Mouse (Mus musculus) heart, embryonic 11.5 days (tissue): ENCODE data around the gene Trp73. TPM values are rescaled to one million over a fixed set of nuclear protein-coding genes. Genes with fewer than 3 reads are reported as not detected.

Experiments
- ATAC-seq: fragments of 200-750 bp; cut with Nextera tagmentation; replicated peaks from 2 replicates; pipeline ENCODE4 v1.8.0; 2017; ENCODE audit warnings: moderate library complexity; ENCODE audit not compliant: insufficient number of reproducible peaks, low FRiP score, low TSS enrichment
- H3K27ac ChIP-seq: fragments of 300-500 bp; sonication (generic); 2 replicates; pipeline ENCODE4 v1.5.1; 2014; ENCODE audit warnings: mild to moderate bottlenecking, low read depth, low read length
- H3K27me3 ChIP-seq: fragments of 300-500 bp; sonication (generic); 2 replicates; pipeline ENCODE4 v1.6.1; 2014; ENCODE audit warnings: mild to moderate bottlenecking, low read length, mixed read lengths; ENCODE audit not compliant: control insufficient read depth, insufficient read depth
- H3K36me3 ChIP-seq: fragments of 300-500 bp; sonication (generic); 2 replicates; pipeline ENCODE4 v1.6.1; 2014; ENCODE audit warnings: mild to moderate bottlenecking, low read length, moderate library complexity, mixed read lengths; ENCODE audit not compliant: control insufficient read depth, insufficient read depth
- H3K4me1 ChIP-seq: fragments of 300-500 bp; sonication (generic); 2 replicates; pipeline ENCODE4 v1.6.1; 2014; ENCODE audit warnings: low read length; ENCODE audit not compliant: control insufficient read depth, insufficient read depth
- H3K4me2 ChIP-seq: fragments of 300-500 bp; sonication (generic); 2 replicates; pipeline ENCODE4 v1.6.1; 2014; ENCODE audit warnings: mild to moderate bottlenecking, moderate library complexity
- H3K4me3 ChIP-seq: fragments of 300-500 bp; sonication (generic); 2 replicates; pipeline ENCODE4 v1.5.1; 2014; ENCODE audit warnings: low read depth, low read length
- H3K9ac ChIP-seq: fragments of 300-500 bp; sonication (generic); 2 replicates; pipeline ENCODE4 v1.6.1; 2014; ENCODE audit warnings: mild to moderate bottlenecking, low read depth, low read length, moderate library complexity
- H3K9me3 ChIP-seq: fragments of 300-500 bp; sonication (generic); replicated peaks from 2 replicates; pipeline ENCODE4 v1.6.1; 2016; ENCODE audit warnings: low read length; ENCODE audit not compliant: control insufficient read depth
- WGBS: fragments of 180-500 bp; shearing (Covaris S2); extraction: QIAGEN DNeasy Blood & Tissue Kit; methylation state at CpG from one replicate; pipeline ENCODE4 v1.1.7; 2014; ENCODE audit not compliant: insufficient replicate concordance; 5-methylcytosine and 5-hydroxymethylcytosine counted together
- polyA plus RNA-seq: library from polyadenylated mRNA; unstranded; fragments of >200 nt; fragmentation: Nextera tagmentation; extraction: Ambion mirVana; gene quantifications from 2 replicates; pipeline ENCODE4 v1.2.1, GENCODE M21; 2014

Trp73 gene
- polyA plus RNA-seq, 1 experiment from 2014 or later, result not detected

- Histone ChIP-seq H3K27ac (no peak overlapping the region), H3K9me3 (no peaks in the 10 kb centered on the region), H3K4me2 (no peak overlapping the region), H3K9ac (no peak overlapping the region), H3K4me3 (no peak overlapping the region), H3K4me1 (no peaks in the 10 kb centered on the region), H3K36me3 (no peaks in the 10 kb centered on the region), H3K27me3 (peaks cover 10% of the 10 kb centered on the region)
- ATAC-seq, result no peak
- WGBS, result 68% methylated on average over 2 of the region's 2 CpGs
These were observed 84.0 kb downstream of the Trp73 start for GRCm38 (mm10) chr4:154056046-154056445.

GRCm38 (mm10) chr4:154055482-154055881 lies 84.5 kb downstream of the Trp73 start:
- H3K4me3 ChIP-seq, result no peak overlapping the region
- H3K4me2 ChIP-seq, result no peak overlapping the region
- no peaks in the 10 kb centered on the region for H3K4me1 ChIP-seq
- no peak overlapping the region for H3K9ac ChIP-seq
- no peak for ATAC-seq
- 72% methylated on average over 7 of the region's 7 CpGs for WGBS
- H3K36me3 ChIP-seq, result no peaks in the 10 kb centered on the region
- no peaks in the 10 kb centered on the region for H3K9me3 ChIP-seq
- H3K27ac ChIP-seq, result no peak overlapping the region
- peaks cover 10% of the 10 kb centered on the region for H3K27me3 ChIP-seq

- no peak for ATAC-seq
- H3K9me3 ChIP-seq, result no peaks in the 10 kb centered on the region
- no peak overlapping the region for H3K9ac ChIP-seq
- peaks cover 5% of the 10 kb centered on the region for H3K27me3 ChIP-seq
- H3K27ac ChIP-seq, result no peak overlapping the region
- H3K4me1 ChIP-seq, result no peaks in the 10 kb centered on the region
- H3K4me2 ChIP-seq, result no peak overlapping the region
- 50% methylated on average over 4 of the region's 4 CpGs for WGBS
- no peak overlapping the region for H3K4me3 ChIP-seq
- no peaks in the 10 kb centered on the region for H3K36me3 ChIP-seq
These were observed 86.9 kb downstream of the Trp73 start for GRCm38 (mm10) chr4:154053065-154053464.

GRCm38 (mm10) chr4:154051401-154051800 lies 88.6 kb downstream of the Trp73 start:
- H3K27ac ChIP-seq, result no peak overlapping the region
- H3K4me2 ChIP-seq, result no peak overlapping the region
- no peak overlapping the region for H3K4me3 ChIP-seq
- H3K27me3 ChIP-seq, result no peaks in the 10 kb centered on the region
- H3K36me3 ChIP-seq, result no peaks in the 10 kb centered on the region
- no peak for ATAC-seq
- H3K9me3 ChIP-seq, result no peaks in the 10 kb centered on the region
- no peaks in the 10 kb centered on the region for H3K4me1 ChIP-seq
- H3K9ac ChIP-seq, result no peak overlapping the region
- WGBS, result 82% methylated on average over 3 of the region's 3 CpGs

- no peak overlapping the region for H3K27ac ChIP-seq
These were observed 94.2 kb downstream of the Trp73 start for GRCm38 (mm10) chr4:154045837-154046236.

GRCm38 (mm10) chr4:154042577-154042976 lies 97.4 kb downstream of the Trp73 start, which contains the start of gene Ccdc27:
Gene Ccdc27, minus strand, starts transcription at chr4:154042677.
- no peak within 1 kb of the TSS for H3K4me3 ChIP-seq
- 0 out of 2 replicates have a peak, but pooled peaks cover 5% of the 10 kb centered on the region for H3K27me3 ChIP-seq
- no peaks in the 10 kb centered on the region for H3K4me1 ChIP-seq
- no peak within 1 kb of the TSS for H3K9ac ChIP-seq
- H3K27ac ChIP-seq, result no peak within 1 kb of the TSS
- WGBS, result 87% methylated on average over 9 of the region's 9 CpGs
- no peaks in the 10 kb centered on the region for H3K9me3 ChIP-seq
- no peak for ATAC-seq
- no peak within 1 kb of the TSS for H3K4me2 ChIP-seq
- H3K36me3 ChIP-seq, result no peaks in the 10 kb centered on the region

More at GRCm38 (mm10) chr4:154045837-154046236, 94.2 kb downstream of the Trp73 start:
- Histone ChIP-seq H3K9me3 (no peaks in the 10 kb centered on the region), H3K27me3 (0 out of 2 replicates have a peak, but pooled peaks cover 3% of the 10 kb centered on the region), H3K4me1 (no peaks in the 10 kb centered on the region), H3K9ac (no peak overlapping the region), H3K4me2 (no peak overlapping the region), H3K4me3 (no peak overlapping the region), H3K36me3 (no peaks in the 10 kb centered on the region)
- ATAC-seq, result no peak
- WGBS, result 62% methylated on average over 5 of the region's 5 CpGs

- H3K27me3 ChIP-seq, result peaks cover 6% of the 10 kb centered on the region; the same call in 1 of the 2 replicates
- WGBS, result 46% methylated on average over 3 of the region's 3 CpGs
- ATAC-seq, result no peak
- no peaks in the 10 kb centered on the region for H3K4me1 ChIP-seq
- no peak overlapping the region for H3K9ac ChIP-seq
- no peaks in the 10 kb centered on the region for H3K9me3 ChIP-seq
- H3K27ac ChIP-seq, result no peak overlapping the region
- no peak overlapping the region for H3K4me3 ChIP-seq
- H3K36me3 ChIP-seq, result no peaks in the 10 kb centered on the region
- H3K4me2 ChIP-seq, result no peak overlapping the region
These were observed 102.9 kb downstream of the Trp73 start for GRCm38 (mm10) chr4:154037123-154037522.

GRCm38 (mm10) chr4:154028646-154029045 lies 111.4 kb downstream of the Trp73 start:
- H3K27ac ChIP-seq, result no peak overlapping the region
- no peaks in the 10 kb centered on the region for H3K9me3 ChIP-seq
- H3K27me3 ChIP-seq, result peaks cover 7% of the 10 kb centered on the region; the same call in 1 of the 2 replicates
- H3K9ac ChIP-seq, result no peak overlapping the region
- H3K36me3 ChIP-seq, result no peaks in the 10 kb centered on the region
- ATAC-seq, result no peak
- H3K4me1 ChIP-seq, result peaks cover 27% of the 10 kb centered on the region
- H3K4me2 ChIP-seq, result no peak overlapping the region
- H3K4me3 ChIP-seq, result no peak overlapping the region

- ATAC-seq, result no peak
- 77% methylated on average over 7 of the region's 7 CpGs for WGBS
- Histone ChIP-seq H3K4me1 (peaks cover 33% of the 10 kb centered on the region), H3K9ac (no peak overlapping the region), H3K9me3 (no peaks in the 10 kb centered on the region), H3K27me3 (peaks cover 7% of the 10 kb centered on the region; the same call in 1 of the 2 replicates), H3K36me3 (no peaks in the 10 kb centered on the region), H3K27ac (no peak overlapping the region), H3K4me3 (no peak overlapping the region), H3K4me2 (no peak overlapping the region)
These were observed 111.9 kb downstream of the Trp73 start for GRCm38 (mm10) chr4:154028066-154028465.
